Mouse (Mus musculus) forebrain, embryonic 14.5 days (tissue): ENCODE data around the gene Dio1. TPM values are rescaled to one million over a fixed set of nuclear protein-coding genes. Genes with fewer than 3 reads are reported as not detected.
A peak's percentile ranks its signal among the peaks of the same experiment; 100 is the strongest.

Experiments
- ATAC-seq: fragments of 200-750 bp; cut with Nextera tagmentation; 2 replicates; pipeline ENCODE4 v1.8.0; 2017; ENCODE audit warnings: mild to moderate bottlenecking, moderate library complexity
- DNase-seq: peaks from one replicate; pipeline ENCODE4 v3.0.0-alpha.2; 2015; ENCODE audit warnings: low spot score
- H3K27ac ChIP-seq: fragments of 300-500 bp; sonication (generic); 2 replicates; pipeline ENCODE4 v1.5.1; 2014; ENCODE audit warnings: low read depth, mild to moderate bottlenecking, control low read depth, low read length, moderate library complexity
- H3K27me3 ChIP-seq: fragments of 300-500 bp; sonication (generic); replicated peaks from 2 replicates; pipeline ENCODE4 v1.6.1; 2014; ENCODE audit warnings: low read length, control low read depth, mixed read lengths; ENCODE audit not compliant: control insufficient read depth, insufficient read depth
- H3K36me3 ChIP-seq: fragments of 300-500 bp; sonication (generic); 2 replicates; pipeline ENCODE4 v1.6.1; 2014; ENCODE audit warnings: low read length, control low read depth; ENCODE audit not compliant: control insufficient read depth, insufficient read depth
- H3K4me1 ChIP-seq: fragments of 300-500 bp; sonication (generic); 2 replicates; pipeline ENCODE4 v1.6.1; 2014; ENCODE audit warnings: antibody characterized with exemption, low read length, control low read depth; ENCODE audit not compliant: control insufficient read depth, insufficient read depth
- H3K4me2 ChIP-seq: fragments of 300-500 bp; sonication (generic); 2 replicates; pipeline ENCODE4 v1.6.1; 2014; ENCODE audit warnings: mild to moderate bottlenecking, control low read depth, low read length
- H3K4me3 ChIP-seq: fragments of 300-500 bp; sonication (generic); 2 replicates; pipeline ENCODE4 v1.5.1; 2014; ENCODE audit warnings: low read depth, low read length, control low read depth
- H3K9ac ChIP-seq: fragments of 300-500 bp; sonication (generic); 2 replicates; pipeline ENCODE4 v1.6.1; 2014; ENCODE audit warnings: mild to moderate bottlenecking, low read length, control low read depth, moderate library complexity
- H3K9me3 ChIP-seq: fragments of 300-500 bp; sonication (generic); replicated peaks from 2 replicates; pipeline ENCODE4 v1.6.1; 2016; ENCODE audit warnings: low read length, control low read depth, mixed read lengths; ENCODE audit not compliant: control insufficient read depth
- WGBS: fragments of 180-500 bp; shearing (Covaris S2); extraction: QIAGEN DNeasy Blood & Tissue Kit; methylation state at CpG from one replicate; pipeline ENCODE4 v1.1.7; 2014; 5-methylcytosine and 5-hydroxymethylcytosine counted together
- polyA plus RNA-seq: library from polyadenylated mRNA; unstranded; fragments of >200 nt; fragmentation: Nextera tagmentation; extraction: Ambion mirVana; gene quantifications from 2 replicates; pipeline ENCODE4 v1.2.1, GENCODE M21; 2014

Gene Dio1
- polyA plus RNA-seq, 1 experiment from 2014 or later: not detected

- 85% methylated on average over 4 of the region's 4 CpGs for WGBS
- no peaks in the 10 kb centered on the region for H3K27me3 ChIP-seq
- no peak overlapping the region for H3K9ac ChIP-seq
- DNase-seq (no peak), ATAC-seq (no peak)
- no peak overlapping the region for H3K4me2 ChIP-seq
- H3K27ac ChIP-seq: no peak overlapping the region
- no peaks in the 10 kb centered on the region for H3K36me3 ChIP-seq
- H3K4me3 ChIP-seq: no peak overlapping the region
- no peaks in the 10 kb centered on the region for H3K9me3 ChIP-seq
- H3K4me1 ChIP-seq: peaks cover 2% of the 10 kb centered on the region; the same call in 1 of the 2 replicates
Measured at GRCm38 (mm10) chr4:107273683-107274082, 33.3 kb downstream of the Dio1 start.

- H3K27me3 ChIP-seq: no peaks in the 10 kb centered on the region
- no peak overlapping the region for H3K9ac ChIP-seq
- no peaks in the 10 kb centered on the region for H3K4me1 ChIP-seq
- ATAC-seq: no peak
- no peak for DNase-seq
- H3K4me3 ChIP-seq: no peak overlapping the region
- no peak overlapping the region for H3K27ac ChIP-seq
- no peak overlapping the region for H3K4me2 ChIP-seq
- 83% methylated on average over 4 of the region's 4 CpGs for WGBS
- H3K9me3 ChIP-seq: 0 out of 2 replicates have a peak, but pooled peaks cover 2% of the 10 kb centered on the region
- 0 out of 2 replicates have a peak, but pooled peaks cover 2% of the 10 kb centered on the region for H3K36me3 ChIP-seq
Measured at GRCm38 (mm10) chr4:107260001-107260400, 47.0 kb downstream of the Dio1 start.

GRCm38 (mm10) chr4:107254414-107254813 is 52.6 kb downstream of the Dio1 start:
- peak overlapping the region; percentile 86 for H3K4me3 ChIP-seq
- DNase-seq: peak; percentile 35
- H3K36me3 ChIP-seq: no peaks in the 10 kb centered on the region
- H3K27ac ChIP-seq: peak overlapping the region; percentile 68; the same call in 1 of the 2 replicates
- peak overlapping the region; percentile 74 for H3K4me2 ChIP-seq
- ATAC-seq: no peak
- H3K9me3 ChIP-seq: no peaks in the 10 kb centered on the region
- 22% methylated on average over 3 of the region's 3 CpGs for WGBS
- H3K9ac ChIP-seq: peak overlapping the region; percentile 86
- H3K4me1 ChIP-seq: peaks cover 15% of the 10 kb centered on the region
- H3K27me3 ChIP-seq: no peaks in the 10 kb centered on the region

GRCm38 (mm10) chr4:107253125-107254091 is 53.6 kb downstream of the Dio1 start, which contains the start of the genes Lrrc42 and Hspb11:
Gene Lrrc42, minus strand, starts transcription at chr4:107253532.
Gene Hspb11, plus strand, starts transcription at chr4:107253593.
- Histone ChIP-seq H3K27ac (peak within 1 kb of the TSS; percentile 68), H3K4me3 (peak within 1 kb of the TSS; percentile 86), H3K4me1 (peaks cover 17% of the 10 kb centered on the region), H3K9me3 (no peaks in the 10 kb centered on the region), H3K36me3 (no peaks in the 10 kb centered on the region), H3K9ac (peak within 1 kb of the TSS; percentile 86), H3K27me3 (no peaks in the 10 kb centered on the region), H3K4me2 (peak within 1 kb of the TSS; percentile 74)
- 1% methylated on average over 85 of the region's 101 CpGs for WGBS
- ATAC-seq: peak; percentile 96
- peak; percentile 96 for DNase-seq

- no peaks in the 10 kb centered on the region for H3K27me3 ChIP-seq
- WGBS: under 1% methylated on average over 11 of the region's 11 CpGs
- H3K4me3 ChIP-seq: peak overlapping the region; percentile 86
- no peaks in the 10 kb centered on the region for H3K9me3 ChIP-seq
- 0 out of 2 replicates have a peak, but pooled peaks cover under 1% of the 10 kb centered on the region for H3K36me3 ChIP-seq
- H3K4me2 ChIP-seq: peak overlapping the region; percentile 74
- H3K4me1 ChIP-seq: peaks cover 21% of the 10 kb centered on the region
- ATAC-seq: no peak
- H3K27ac ChIP-seq: no peak overlapping the region
- no peak for DNase-seq
- peak overlapping the region; percentile 76 for H3K9ac ChIP-seq
Measured at GRCm38 (mm10) chr4:107252522-107252921, 54.4 kb downstream of the Dio1 start.

GRCm38 (mm10) chr4:107250494-107250893 is 56.5 kb downstream of the Dio1 start:
- no peak overlapping the region for H3K27ac ChIP-seq
- ATAC-seq: no peak
- H3K9ac ChIP-seq: no peak overlapping the region
- no peaks in the 10 kb centered on the region for H3K27me3 ChIP-seq
- peak; percentile 76 for DNase-seq
- peaks cover 21% of the 10 kb centered on the region for H3K4me1 ChIP-seq
- no peaks in the 10 kb centered on the region for H3K9me3 ChIP-seq
- no peak overlapping the region for H3K4me3 ChIP-seq
- 0 out of 2 replicates have a peak, but pooled peaks cover 8% of the 10 kb centered on the region for H3K36me3 ChIP-seq
- 27% methylated on average over 4 of the region's 4 CpGs for WGBS
- no peak overlapping the region for H3K4me2 ChIP-seq

- Histone ChIP-seq H3K4me2 (no peak overlapping the region), H3K4me1 (peaks cover 20% of the 10 kb centered on the region), H3K27ac (no peak overlapping the region), H3K4me3 (no peak overlapping the region), H3K36me3 (0 out of 2 replicates have a peak, but pooled peaks cover 13% of the 10 kb centered on the region), H3K9ac (no peak overlapping the region), H3K9me3 (no peaks in the 10 kb centered on the region), H3K27me3 (no peaks in the 10 kb centered on the region)
- whole genome bisulfite sequencing: 64% methylated on average over 2 of the region's 2 CpGs
- no peak for ATAC-seq
- peak; percentile 32 for DNase-seq
Measured at GRCm38 (mm10) chr4:107249471-107249870, 57.5 kb downstream of the Dio1 start.

- no peak for ATAC-seq
- WGBS: 79% methylated on average over 3 of the region's 3 CpGs
Measured at GRCm38 (mm10) chr4:107248061-107248460, 58.9 kb downstream of the Dio1 start.

More at GRCm38 (mm10) chr4:107248061-107248460, 58.9 kb downstream of the Dio1 start:
- no peaks in the 10 kb centered on the region for H3K9me3 ChIP-seq
- H3K27ac ChIP-seq: no peak overlapping the region
- no peak for DNase-seq
- no peak overlapping the region for H3K9ac ChIP-seq
- no peak overlapping the region for H3K4me3 ChIP-seq
- no peak overlapping the region for H3K4me2 ChIP-seq
- H3K4me1 ChIP-seq: peaks cover 16% of the 10 kb centered on the region
- H3K36me3 ChIP-seq: 0 out of 2 replicates have a peak, but pooled peaks cover 14% of the 10 kb centered on the region
- H3K27me3 ChIP-seq: no peaks in the 10 kb centered on the region
